Mouse (Mus musculus): ENCODE data around the gene Asxl2.
"Not testable (repeated sequence)": the region's sequence is repeated elsewhere in the genome, so short reads cannot be mapped to it uniquely, and the experiment has no call there.

Gene Asxl2

DNA sequence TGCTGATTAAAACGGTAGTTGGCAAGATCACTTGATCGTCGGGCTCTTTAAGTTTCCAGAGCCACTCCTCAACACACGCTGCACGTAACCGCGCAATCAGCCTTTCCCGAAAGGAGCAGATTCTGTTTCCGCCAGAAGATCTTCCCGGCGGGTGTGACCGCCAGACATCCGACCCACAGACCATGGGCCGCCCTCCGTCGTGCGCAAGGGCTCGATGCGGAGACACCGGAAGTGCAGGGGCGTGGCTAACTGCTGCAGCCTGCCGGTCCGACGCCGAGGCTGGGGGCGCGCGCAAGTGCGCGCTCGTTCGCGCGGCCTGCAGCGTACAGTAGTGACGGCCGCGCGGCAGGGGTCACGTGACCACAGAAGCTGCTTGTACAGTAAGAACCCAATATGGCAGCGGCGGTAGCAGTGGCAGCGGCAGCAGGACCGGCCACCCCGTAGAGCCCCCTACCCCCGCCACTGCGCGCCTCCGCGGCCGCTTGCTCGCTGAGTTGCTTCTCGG lies at the start of gene Asxl2:
TSS of gene Asxl2 (plus strand) at position 328 of the 505 bp plus-strand sequence.
- DNase-seq: peak; percentile 100

- DNase-seq: no peak
Measured at GRCm38 (mm10) chr12:3377190-3377589, 49.5 kb upstream of the Asxl2 start.

DNA sequence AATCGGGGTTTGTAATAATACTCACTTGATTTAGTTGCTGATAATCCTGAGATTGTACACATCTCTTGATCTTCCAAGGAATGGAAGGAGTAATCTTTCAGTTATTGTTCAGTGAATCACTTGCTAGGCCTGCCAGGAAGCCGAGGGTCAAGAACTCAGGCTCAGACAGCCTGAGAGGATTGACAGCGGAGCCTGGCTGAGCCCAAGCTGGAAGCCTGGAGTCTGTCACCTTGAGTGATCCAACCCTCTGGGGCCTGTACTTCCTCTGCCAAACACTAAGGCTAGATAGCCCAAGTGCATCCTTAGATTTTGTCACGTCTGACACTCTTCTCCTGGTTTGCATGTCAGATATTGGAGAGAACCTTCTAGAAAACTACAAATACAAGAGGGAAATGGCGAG lies 48.9 kb upstream of the Asxl2 start:
- no peak for DNase-seq

- DNase-seq: no peak
Measured at GRCm38 (mm10) chr12:3384860-3385259, 41.8 kb upstream of the Asxl2 start.

DNA sequence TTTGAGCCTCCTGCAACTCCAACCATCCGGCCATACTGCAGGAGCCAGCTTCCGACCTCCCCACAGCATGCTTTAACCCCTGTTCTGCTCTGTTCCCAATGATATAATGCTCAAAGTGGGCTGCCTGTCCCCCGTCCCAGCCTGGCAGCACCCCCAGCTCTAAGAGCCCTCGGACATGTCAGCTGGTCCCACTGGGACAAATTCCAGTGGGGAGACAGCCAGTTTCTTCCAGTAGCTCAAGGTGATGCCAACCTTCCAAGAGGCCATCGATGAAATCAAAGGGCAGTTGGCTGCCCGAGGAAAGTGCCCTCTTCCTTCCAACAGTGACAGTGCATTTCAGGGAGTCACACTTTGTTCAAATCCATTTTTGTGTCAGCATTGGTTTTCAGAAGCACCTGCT lies 41.4 kb upstream of the Asxl2 start:
- no peak for DNase-seq

GRCm38 (mm10) chr12:3385940-3386339 lies 40.7 kb upstream of the Asxl2 start:
- no peak for DNase-seq

GRCm38 (mm10) chr12:3387891-3388290 lies 38.8 kb upstream of the Asxl2 start:
- DNase-seq: no peak

DNA sequence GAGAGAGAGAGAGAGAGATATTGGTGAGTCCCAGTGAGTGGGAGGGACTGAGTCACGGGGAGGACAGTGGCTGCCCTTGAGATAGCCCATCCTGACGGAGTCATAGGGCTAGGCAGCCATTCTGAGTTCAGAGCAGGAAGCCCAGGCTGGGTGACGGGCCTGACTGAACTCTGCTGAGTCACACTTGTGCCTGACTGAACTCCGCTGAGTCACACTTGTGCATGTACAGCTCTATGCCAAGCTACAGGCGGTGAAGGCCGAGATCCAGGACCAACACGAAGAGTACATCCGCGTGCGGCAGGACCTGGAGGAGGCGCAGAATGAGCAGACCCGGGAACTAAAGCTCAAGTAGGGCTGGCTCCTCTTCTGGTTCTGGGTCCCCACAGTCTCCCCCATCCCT lies 37.3 kb upstream of the Asxl2 start:
- no peak for DNase-seq

DNA sequence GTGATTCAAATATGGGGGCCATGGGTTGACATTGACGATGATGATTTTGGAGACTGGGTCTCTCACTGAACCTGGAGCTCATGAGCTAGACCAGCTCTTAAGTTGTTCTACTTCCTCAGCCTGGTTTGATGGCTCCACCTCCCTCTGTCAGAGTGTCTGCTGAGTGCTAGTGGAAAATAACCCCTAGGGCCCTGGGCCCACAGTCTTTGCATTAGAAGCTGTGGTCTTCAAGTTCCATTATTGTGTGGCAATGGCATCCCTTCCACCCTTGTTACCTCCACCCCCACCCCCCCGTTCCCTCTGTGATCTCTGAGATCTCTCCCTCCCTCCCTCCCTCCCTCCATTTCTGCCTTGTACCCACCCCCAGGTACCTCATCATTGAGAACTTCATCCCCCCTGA lies 36.6 kb upstream of the Asxl2 start:
- DNase-seq: no peak

- peak; percentile 72 for DNase-seq
Measured at GRCm38 (mm10) chr12:3390577-3391262, 35.9 kb upstream of the Asxl2 start.

GRCm38 (mm10) chr12:3391276-3391675 lies 35.4 kb upstream of the Asxl2 start:
- DNase-seq: no peak

GRCm38 (mm10) chr12:3393140-3393539 lies 33.5 kb upstream of the Asxl2 start:
- DNase-seq: no peak

GRCm38 (mm10) chr12:3396931-3397330 lies 29.7 kb upstream of the Asxl2 start:
- no peak for DNase-seq

GRCm38 (mm10) chr12:3405662-3406061 lies 21.0 kb upstream of the Asxl2 start:
- not testable (repeated sequence) for DNase-seq

- no peak for DNase-seq
Measured at GRCm38 (mm10) chr12:3406585-3406984, 20.1 kb upstream of the Asxl2 start.

DNA sequence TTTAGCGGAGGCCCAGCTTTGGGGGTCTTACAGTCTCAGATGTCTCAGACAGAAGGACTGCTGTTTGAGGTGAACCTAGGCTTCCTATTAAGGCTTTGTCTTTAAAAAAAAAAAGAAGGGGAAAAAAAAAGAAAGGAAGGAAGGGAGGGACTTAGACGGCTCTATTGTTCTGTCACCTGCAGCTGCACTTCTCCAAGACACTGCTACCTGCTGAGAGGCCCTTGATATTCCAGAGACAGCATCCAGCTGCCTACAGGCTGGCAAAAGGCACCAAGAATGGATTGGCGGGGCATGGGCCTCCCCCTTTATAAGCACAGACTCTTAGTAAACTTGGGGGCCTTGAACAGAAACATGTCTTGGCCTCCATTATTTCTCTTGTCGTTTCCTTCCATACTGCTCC lies 11.7 kb upstream of the Asxl2 start:
- DNase-seq: no peak

DNA sequence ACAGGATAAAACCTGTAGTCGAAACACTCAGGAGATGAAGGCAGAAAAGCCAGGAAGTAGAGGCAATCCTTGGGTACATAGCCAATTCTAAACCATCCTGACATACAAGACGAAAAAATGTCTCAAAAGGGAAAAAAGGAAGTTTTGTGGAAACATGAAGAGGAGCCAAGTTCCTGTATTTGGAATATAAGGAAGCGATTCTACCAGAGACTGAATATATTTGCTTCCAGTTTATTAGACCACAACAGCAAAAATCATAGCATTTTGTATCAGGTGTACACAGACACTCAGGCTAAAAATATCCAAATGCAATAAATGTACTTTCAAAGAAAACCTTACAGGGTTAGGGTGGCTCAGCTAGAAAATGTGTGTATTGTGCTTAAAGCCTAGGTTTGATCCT lies 7.9 kb upstream of the Asxl2 start:
- DNase-seq: no peak

GRCm38 (mm10) chr12:3420519-3420918 lies 6.1 kb upstream of the Asxl2 start:
- no peak for DNase-seq

DNA sequence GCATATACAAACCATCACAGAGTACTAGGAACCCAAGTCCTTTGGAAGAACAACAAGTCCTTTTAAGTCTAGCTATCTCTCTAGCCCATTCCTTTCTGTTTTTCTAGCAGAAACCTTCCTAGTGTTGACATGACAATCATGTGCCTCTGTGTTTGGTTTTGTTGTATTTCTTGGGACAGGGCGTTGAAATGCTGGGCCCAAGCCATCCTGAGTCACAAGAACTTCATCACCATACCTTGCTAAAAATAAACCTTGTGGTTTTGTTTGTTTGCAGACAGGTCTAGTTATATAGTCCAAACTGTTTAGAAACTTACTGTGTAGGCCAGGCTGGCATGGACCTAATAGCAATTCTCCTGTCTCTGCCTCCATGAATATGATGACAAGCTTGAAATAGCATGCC lies 3.9 kb upstream of the Asxl2 start:
- DNase-seq: no peak

DNA sequence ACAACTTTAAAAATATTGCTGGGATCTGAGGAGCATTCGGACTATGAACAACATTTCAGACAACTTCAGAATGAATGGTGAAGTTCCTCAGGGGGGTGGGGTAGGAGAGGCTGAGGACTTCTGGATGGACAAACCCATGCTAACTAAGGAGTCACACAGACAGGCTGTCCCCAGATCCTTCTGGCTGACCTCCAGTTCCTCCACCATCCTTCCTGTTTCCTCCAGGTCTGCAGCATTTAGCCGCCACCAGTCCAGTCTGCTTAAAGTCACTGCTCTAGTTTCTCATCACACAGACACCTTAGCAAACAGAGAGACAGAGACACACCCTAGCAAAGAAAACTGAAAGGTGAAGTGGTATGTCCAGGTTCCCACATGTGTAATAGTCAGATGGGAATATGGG lies 2.5 kb upstream of the Asxl2 start:
- peak; percentile 25 for DNase-seq

GRCm38 (mm10) chr12:3425375-3426341 lies 999 bp upstream of the Asxl2 start:
- DNase-seq: peak; percentile 53

DNA sequence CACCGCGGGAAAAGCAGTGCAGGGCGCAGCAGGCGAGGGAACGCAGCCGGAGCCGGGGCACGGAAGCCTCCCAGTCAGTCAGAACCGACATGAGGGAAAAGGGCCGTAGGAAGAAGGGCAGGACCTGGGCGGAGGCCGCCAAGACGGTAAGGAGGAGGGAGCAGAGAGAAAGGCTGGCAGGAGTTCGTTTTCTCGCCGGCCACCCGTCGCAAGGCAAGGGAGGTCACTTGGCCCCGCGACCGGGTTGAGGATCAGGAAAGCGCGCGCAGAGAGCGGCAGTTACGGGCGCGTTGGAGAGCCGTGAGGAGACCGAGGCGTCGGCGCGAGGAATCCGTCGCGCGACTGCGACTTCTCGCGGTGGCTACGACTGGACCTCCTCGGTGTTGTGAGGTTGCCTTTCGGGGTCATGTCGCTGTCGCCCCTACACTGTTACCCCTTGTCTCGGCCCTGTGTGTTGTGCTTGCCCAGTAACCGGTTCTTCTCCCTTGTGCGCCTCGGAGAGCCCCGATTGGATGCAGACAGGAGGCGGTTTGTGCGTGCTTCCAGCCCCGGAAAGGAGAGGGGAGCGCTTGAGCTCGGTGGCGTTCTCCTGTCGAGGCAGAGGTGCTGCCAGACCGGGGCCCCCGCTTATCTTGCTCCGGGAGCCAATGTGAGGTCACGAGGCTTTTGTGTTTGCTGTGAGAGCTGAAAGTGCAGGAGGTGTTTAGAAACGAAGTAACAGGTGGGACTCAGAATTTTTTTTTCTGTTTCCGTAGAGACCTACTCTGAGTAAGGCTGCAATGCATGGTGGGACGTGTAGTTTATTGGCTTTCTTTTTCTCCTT lies 621 bp downstream of the Asxl2 start:
- peak; percentile 75 for DNase-seq

Measured in kidney, adult 9 months (tissue).